Mouse (Mus musculus) neural tube, embryonic 13.5 days (tissue): ENCODE data around the gene Gm15091. TPM values are rescaled to one million over a fixed set of nuclear protein-coding genes. Genes with fewer than 3 reads are reported as not detected.
"Not testable (repeated sequence)": the region's sequence is repeated elsewhere in the genome, so short reads cannot be mapped to it uniquely, and the experiment has no call there.

ENCODE experiments used
- ATAC-seq: fragments of 200-750 bp; cut with Nextera tagmentation; 2 replicates; pipeline ENCODE4 v1.8.0; 2017; ENCODE audit warnings: low read depth, mild to moderate bottlenecking, moderate TSS enrichment, moderate library complexity
- H3K27ac ChIP-seq: fragments of 300-500 bp; sonication (generic); replicated peaks from 2 replicates; pipeline ENCODE4 v1.5.1; 2015; ENCODE audit warnings: moderate library complexity, mild to moderate bottlenecking, inconsistent platforms
- H3K27me3 ChIP-seq: fragments of 300-500 bp; sonication (generic); 2 replicates; pipeline ENCODE4 v1.6.1; 2015; ENCODE audit warnings: mild to moderate bottlenecking, inconsistent platforms
- H3K36me3 ChIP-seq: fragments of 300-500 bp; sonication (generic); 2 replicates; pipeline ENCODE4 v1.6.1; 2015; ENCODE audit warnings: mild to moderate bottlenecking, inconsistent platforms
- H3K4me1 ChIP-seq: fragments of 300-500 bp; sonication (generic); replicated peaks from 2 replicates; pipeline ENCODE4 v1.6.1; 2015; ENCODE audit warnings: inconsistent platforms
- H3K4me2 ChIP-seq: fragments of 300-500 bp; sonication (generic); 2 replicates; pipeline ENCODE4 v1.6.1; 2015; ENCODE audit warnings: inconsistent platforms, mild to moderate bottlenecking, moderate library complexity
- H3K4me3 ChIP-seq: fragments of 300-500 bp; sonication (generic); 2 replicates; pipeline ENCODE4 v1.5.1; 2015; ENCODE audit warnings: mild to moderate bottlenecking, inconsistent platforms
- H3K9ac ChIP-seq: fragments of 300-500 bp; sonication (generic); 2 replicates; pipeline ENCODE4 v1.6.1; 2015; ENCODE audit warnings: moderate library complexity, mild to moderate bottlenecking, inconsistent platforms
- H3K9me3 ChIP-seq: fragments of 300-500 bp; sonication (generic); 2 replicates; pipeline ENCODE4 v1.6.1; 2016; ENCODE audit warnings: inconsistent platforms
- WGBS: fragments of 180-500 bp; shearing (Covaris S2); methylation state at CpG from one replicate; pipeline ENCODE4 v1.1.7; 2015; 5-methylcytosine and 5-hydroxymethylcytosine counted together
- polyA plus RNA-seq: library from polyadenylated mRNA; unstranded; fragments of >200 nt; fragmentation: Nextera tagmentation; extraction: Ambion mirVana; gene quantifications from 2 replicates; pipeline ENCODE4 v1.2.1, GENCODE M21; 2015

The Gm15091 gene
- not detected in 2 replicates for polyA plus RNA-seq

- H3K9me3 ChIP-seq, H3K27me3 ChIP-seq, H3K9ac ChIP-seq, H3K4me2 ChIP-seq, H3K27ac ChIP-seq, H3K4me1 ChIP-seq, H3K36me3 ChIP-seq, ATAC-seq, H3K4me3 ChIP-seq: not testable (repeated sequence)
- WGBS, result 85% methylated on average over 5 of the region's 6 CpGs
Observed at GRCm38 (mm10) chrX:149941355-149941754, at the start of gene Gm15091. Gene Gm15091, plus strand, starts transcription at chrX:149941655.

Other genes with a start within 250 kb of the Gm15091 start
- gene Gm15097, start 157.2 kb upstream of the Gm15091 start, polyA plus RNA-seq, result not detected in 2 replicates